14 mouse cellular contexts compared by ENCODE assay signal in genomic region chr3:130055416-130056385, GRCm38 (mm10).
"Had no signal": no experiment of that assay in that cellular context is flagged by ENCODE, and none has a peak within 500 bp of the region (broad histone marks: within the 10 kb centered on the region; RNA-seq: fewer than 3 reads in every experiment).

No protein-coding gene starts in this region.

- DNase-seq: kidney, postnatal 10 days; layer of hippocampus, adult 9-11 months; layer of hippocampus, postnatal 36 days; lung, embryonic 14.5 days; right cerebral cortex, adult 18-20 months; right cerebral cortex, postnatal 25 days; thymus, adult 18-20 months; thymus, postnatal 14 days had no signal

- H3K9ac ChIP-seq: limb, embryonic 15.5 days; liver, embryonic 14.5 days; lung, embryonic 14.5 days; midbrain, embryonic 13.5 days; neural tube, embryonic 15.5 days had no signal

- H3K9me3 ChIP-seq: limb, embryonic 15.5 days; midbrain, embryonic 13.5 days; neural tube, embryonic 15.5 days had no signal

- H3K27ac ChIP-seq: hindbrain, postnatal 0 days; limb, embryonic 15.5 days; liver, embryonic 14.5 days; midbrain, embryonic 13.5 days; neural tube, embryonic 15.5 days had no signal

- ATAC-seq: hindbrain, postnatal 0 days; midbrain, embryonic 13.5 days had no signal

- H3K27me3 ChIP-seq: limb, embryonic 15.5 days; midbrain, embryonic 13.5 days; neural tube, embryonic 15.5 days had no signal

- H3K4me3 ChIP-seq: limb, embryonic 15.5 days; midbrain, embryonic 13.5 days; myocyte; neural tube, embryonic 15.5 days had no signal

- H3K4me2 ChIP-seq: limb, embryonic 15.5 days; lung, embryonic 14.5 days; midbrain, embryonic 13.5 days; neural tube, embryonic 15.5 days had no signal

- H3K36me3 ChIP-seq: midbrain, embryonic 13.5 days; neural tube, embryonic 15.5 days had no signal
